Mouse (Mus musculus): ENCODE results near the gene Astn2. TPM values are rescaled to one million over a fixed set of nuclear protein-coding genes. Genes with fewer than 3 reads are reported as not detected.

The Astn2 gene
- total and polyA plus RNA-seq, 2 experiments from 2014 or later = 3.0 to 51.4 TPM

DNA sequence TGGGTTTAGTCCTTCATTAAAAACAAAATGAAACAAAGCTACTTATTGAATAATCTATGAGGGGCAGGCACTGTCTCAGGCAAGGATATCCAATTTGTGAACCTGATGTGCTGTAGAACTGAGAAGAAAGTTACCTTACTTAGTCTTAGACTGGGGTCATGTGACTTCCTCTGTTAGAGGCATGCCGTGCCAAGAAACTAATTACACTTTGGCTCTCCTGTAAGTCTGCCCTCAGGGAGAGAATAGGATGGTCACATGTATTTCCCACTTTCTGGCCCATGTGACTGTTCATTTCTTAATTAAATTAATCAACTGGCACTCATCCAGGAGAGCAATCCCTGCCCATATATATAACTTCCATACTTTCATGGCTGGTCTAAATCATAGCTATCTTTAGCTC lies 1070.7 kb downstream of the Astn2 start:
- Histone ChIP-seq H3K9me3 (ENCODE audit: low read length) (no peaks in the 10 kb centered on the region), H3K27me3 (ENCODE audit: insufficient read depth, low read length) (no peaks in the 10 kb centered on the region), H3K9ac (replicated peaks; ENCODE audit: low read length) (no peak overlapping the region), H3K4me2 (ENCODE audit: low read depth, low read length) (no peak overlapping the region), H3K36me3 (ENCODE audit: insufficient read depth, low read length) (no peaks in the 10 kb centered on the region), H3K4me1 (ENCODE audit: insufficient read depth, low read length) (no peaks in the 10 kb centered on the region), H3K4me3 (ENCODE audit: low read length) (no peak overlapping the region), H3K27ac (no peak overlapping the region)
- ATAC-seq (0 out of 2 replicates have a peak, but pooled peaks have one; percentile 55), DNase-seq (ENCODE audit: low spot score) (peak; percentile 40)
- no peak for TF ChIP-seq CTCF (IDR thresholded peaks at IDR 0.05; ENCODE audit: low read depth)
- 30% methylated on average over 1 of the region's 1 CpGs for WGBS

Data from hindbrain, postnatal 0 days (tissue).